Mouse (Mus musculus): ENCODE data around the gene Gjb3. TPM values are rescaled to one million over a fixed set of nuclear protein-coding genes. Genes with fewer than 3 reads are reported as not detected.

Gjb3 gene
- polyA plus RNA-seq, 1 experiment = 0.61 TPM

DNA sequence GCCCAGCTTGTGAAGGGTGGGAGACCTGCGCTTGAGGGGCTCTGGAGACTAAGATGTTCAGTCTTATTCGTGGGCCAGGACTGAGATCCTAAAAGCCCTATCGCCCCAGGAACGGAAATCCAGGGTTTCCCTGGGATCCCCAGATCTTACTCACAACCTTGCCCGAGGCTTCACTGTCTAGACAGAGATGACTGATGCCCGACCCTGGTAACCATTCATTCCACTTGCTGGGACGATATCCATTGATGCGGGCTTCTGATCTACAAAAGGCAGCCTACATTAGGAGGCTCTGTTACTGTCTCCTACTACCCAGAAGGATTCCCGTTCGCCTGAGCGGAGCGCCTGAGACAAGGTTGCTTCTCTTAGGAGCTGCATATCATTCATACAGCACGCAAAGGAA, 527 bp upstream of the Gjb3 start:
- no peak overlapping the region for H3K4me2 ChIP-seq (ENCODE audit: low read depth)
- H3K27me3 ChIP-seq (ENCODE audit: control insufficient read depth, insufficient read depth, insufficient read length) = no peaks in the 10 kb centered on the region

GRCm38 (mm10) chr4:127329751-127330150, 893 bp downstream of the Gjb3 start:
- Histone ChIP-seq H3K36me3 (ENCODE audit: control insufficient read depth, insufficient read depth) (no peaks in the 10 kb centered on the region), H3K79me2 (ENCODE audit: control insufficient read depth, insufficient read depth) (no peaks in the 10 kb centered on the region), H3K4me2 (ENCODE audit: low read depth) (no peak overlapping the region), H3ac (ENCODE audit: control insufficient read depth, insufficient read length) (no peak overlapping the region), H3K4me3 (no peak overlapping the region), H3K27me3 (ENCODE audit: control insufficient read depth, insufficient read depth, insufficient read length) (no peaks in the 10 kb centered on the region)
- TF ChIP-seq MYOG (IDR thresholded peaks at IDR 0.05; ENCODE audit: control insufficient read depth in 1 of 3, insufficient read depth in 1 of 3, insufficient read length in 2 of 3, low read depth in 2 of 3) = no peak
- TF ChIP-seq MAX (IDR thresholded peaks at IDR 0.05; ENCODE audit: low read depth) = no peak
- no peak for TF ChIP-seq E2F4 (IDR thresholded peaks at IDR 0.05; ENCODE audit: insufficient read depth)
- TF ChIP-seq CEBPB (IDR thresholded peaks at IDR 0.05; ENCODE audit: insufficient read depth, poor library complexity, severe bottlenecking) = no peak
- TF ChIP-seq POLR2A (IDR thresholded peaks at IDR 0.05; ENCODE audit: insufficient read length, low read depth) = no peak
- no peak for TF ChIP-seq POLR2AphosphoS2 (IDR thresholded peaks at IDR 0.05; ENCODE audit: insufficient read length, low read depth)
- no peak for TF ChIP-seq TCF12 (IDR thresholded peaks at IDR 0.05; ENCODE audit: insufficient read depth, poor library complexity, severe bottlenecking)
- no peak for TF ChIP-seq MYOD1 (IDR thresholded peaks at IDR 0.05; ENCODE audit: control insufficient read depth in 1 of 3, insufficient read length in 2 of 3, low read depth in 2 of 3)
- TF ChIP-seq SRF (IDR thresholded peaks at IDR 0.05; ENCODE audit: control insufficient read depth, insufficient read length, low read depth) = no peak
- TF ChIP-seq REST (IDR thresholded peaks at IDR 0.05; ENCODE audit: insufficient read depth, insufficient read length) = no peak
- no peak for TF ChIP-seq USF1 (IDR thresholded peaks at IDR 0.05; ENCODE audit: low read depth)
- TF ChIP-seq TCF3 (IDR thresholded peaks at IDR 0.05; ENCODE audit: insufficient read length, low read depth) = no peak

More for the DNA sequence above, 527 bp upstream of the Gjb3 start:
- no peak for TF ChIP-seq POLR2A (IDR thresholded peaks at IDR 0.05; ENCODE audit: insufficient read length, low read depth)
- no peak for TF ChIP-seq USF1 (IDR thresholded peaks at IDR 0.05; ENCODE audit: low read depth)
- no peak for TF ChIP-seq SRF (IDR thresholded peaks at IDR 0.05; ENCODE audit: control insufficient read depth, insufficient read length, low read depth)
- TF ChIP-seq TCF12 (IDR thresholded peaks at IDR 0.05; ENCODE audit: insufficient read depth, poor library complexity, severe bottlenecking) = no peak
- no peak for TF ChIP-seq MYOG (IDR thresholded peaks at IDR 0.05; ENCODE audit: control insufficient read depth in 1 of 3, insufficient read depth in 1 of 3, insufficient read length in 2 of 3, low read depth in 2 of 3)
- no peak for TF ChIP-seq REST (IDR thresholded peaks at IDR 0.05; ENCODE audit: insufficient read depth, insufficient read length)
- no peak for TF ChIP-seq MAX (IDR thresholded peaks at IDR 0.05; ENCODE audit: low read depth)
- no peak for TF ChIP-seq POLR2AphosphoS2 (IDR thresholded peaks at IDR 0.05; ENCODE audit: insufficient read length, low read depth)
- TF ChIP-seq TCF3 (IDR thresholded peaks at IDR 0.05; ENCODE audit: insufficient read length, low read depth) = no peak
- TF ChIP-seq E2F4 (IDR thresholded peaks at IDR 0.05; ENCODE audit: insufficient read depth) = no peak
- no peak for TF ChIP-seq CEBPB (IDR thresholded peaks at IDR 0.05; ENCODE audit: insufficient read depth, poor library complexity, severe bottlenecking)
- TF ChIP-seq MYOD1 (IDR thresholded peaks at IDR 0.05; ENCODE audit: control insufficient read depth in 1 of 3, insufficient read length in 2 of 3, low read depth in 2 of 3) = no peak
- Histone ChIP-seq H3K36me3 (ENCODE audit: control insufficient read depth, insufficient read depth) (no peaks in the 10 kb centered on the region), H3ac (ENCODE audit: control insufficient read depth, insufficient read length) (no peak overlapping the region), H3K79me2 (ENCODE audit: control insufficient read depth, insufficient read depth) (no peaks in the 10 kb centered on the region), H3K4me3 (no peak overlapping the region)

DNA sequence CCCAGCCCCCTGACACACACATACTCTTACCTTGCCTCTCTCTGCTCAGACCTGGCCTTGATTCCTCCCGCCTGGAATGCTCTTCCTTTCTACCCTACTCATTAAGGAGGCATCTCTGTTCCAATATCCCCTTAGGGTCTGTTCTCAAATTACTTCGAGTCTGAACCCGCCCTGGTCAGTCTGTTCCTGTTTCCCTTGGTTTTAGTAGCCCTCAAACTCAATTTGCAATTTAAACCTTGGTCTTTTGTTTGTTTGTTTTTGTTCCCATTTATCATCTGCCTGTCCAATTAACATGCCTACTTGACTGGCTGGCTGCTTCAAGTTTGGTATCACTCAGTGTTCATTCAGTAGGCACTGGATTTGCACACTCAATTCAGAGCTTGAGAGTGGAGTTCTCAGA, 1.6 kb downstream of the Gjb3 start:
- Histone ChIP-seq H3K79me2 (ENCODE audit: control insufficient read depth, insufficient read depth) (no peaks in the 10 kb centered on the region), H3K4me3 (no peak overlapping the region), H3K36me3 (ENCODE audit: control insufficient read depth, insufficient read depth) (no peaks in the 10 kb centered on the region), H3K27me3 (ENCODE audit: control insufficient read depth, insufficient read depth, insufficient read length) (no peaks in the 10 kb centered on the region), H3K4me2 (ENCODE audit: low read depth) (no peak overlapping the region), H3ac (ENCODE audit: control insufficient read depth, insufficient read length) (no peak overlapping the region)
- TF ChIP-seq E2F4 (IDR thresholded peaks at IDR 0.05; ENCODE audit: insufficient read depth) (no peak), REST (IDR thresholded peaks at IDR 0.05; ENCODE audit: insufficient read depth, insufficient read length) (no peak), TCF12 (IDR thresholded peaks at IDR 0.05; ENCODE audit: insufficient read depth, poor library complexity, severe bottlenecking) (no peak), TCF3 (IDR thresholded peaks at IDR 0.05; ENCODE audit: insufficient read length, low read depth) (no peak), SRF (IDR thresholded peaks at IDR 0.05; ENCODE audit: control insufficient read depth, insufficient read length, low read depth) (no peak), POLR2A (IDR thresholded peaks at IDR 0.05; ENCODE audit: insufficient read length, low read depth) (no peak), MAX (IDR thresholded peaks at IDR 0.05; ENCODE audit: low read depth) (no peak), MYOG (IDR thresholded peaks at IDR 0.05; ENCODE audit: control insufficient read depth in 1 of 3, insufficient read depth in 1 of 3, insufficient read length in 2 of 3, low read depth in 2 of 3) (no peak), POLR2AphosphoS2 (IDR thresholded peaks at IDR 0.05; ENCODE audit: insufficient read length, low read depth) (no peak), CEBPB (IDR thresholded peaks at IDR 0.05; ENCODE audit: insufficient read depth, poor library complexity, severe bottlenecking) (no peak), MYOD1 (IDR thresholded peaks at IDR 0.05; ENCODE audit: control insufficient read depth in 1 of 3, insufficient read length in 2 of 3, low read depth in 2 of 3) (no peak)

DNA sequence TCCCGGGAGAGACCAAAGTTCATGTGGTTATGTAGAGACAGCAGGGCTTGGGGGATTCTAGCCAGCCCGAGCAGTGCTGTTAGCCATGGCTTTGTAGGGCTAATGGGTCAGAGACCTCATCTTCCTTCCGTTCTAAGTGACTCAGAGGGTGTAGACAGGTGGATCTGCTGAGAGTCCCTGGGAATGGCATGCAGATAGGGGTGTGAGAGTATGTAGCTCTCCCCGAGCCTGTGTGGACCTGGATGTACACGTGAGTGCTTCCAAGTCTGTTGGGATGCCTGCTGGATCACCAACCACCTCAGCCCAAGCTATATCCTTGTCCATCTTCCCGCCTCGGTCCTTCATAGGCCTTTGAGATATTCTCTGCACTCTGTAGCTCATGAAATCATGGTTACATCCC, 2.3 kb downstream of the Gjb3 start:
- Histone ChIP-seq H3K4me2 (ENCODE audit: low read depth) (no peak overlapping the region), H3K79me2 (ENCODE audit: control insufficient read depth, insufficient read depth) (no peaks in the 10 kb centered on the region), H3K4me3 (no peak overlapping the region), H3K27me3 (ENCODE audit: control insufficient read depth, insufficient read depth, insufficient read length) (no peaks in the 10 kb centered on the region), H3ac (ENCODE audit: control insufficient read depth, insufficient read length) (no peak overlapping the region), H3K36me3 (ENCODE audit: control insufficient read depth, insufficient read depth) (no peaks in the 10 kb centered on the region)
- TF ChIP-seq SRF (IDR thresholded peaks at IDR 0.05; ENCODE audit: control insufficient read depth, insufficient read length, low read depth) (no peak), MAX (IDR thresholded peaks at IDR 0.05; ENCODE audit: low read depth) (no peak), MYOD1 (IDR thresholded peaks at IDR 0.05; ENCODE audit: control insufficient read depth in 1 of 3, insufficient read length in 2 of 3, low read depth in 2 of 3) (no peak), TCF12 (IDR thresholded peaks at IDR 0.05; ENCODE audit: insufficient read depth, poor library complexity, severe bottlenecking) (no peak), MYOG (IDR thresholded peaks at IDR 0.05; ENCODE audit: control insufficient read depth in 1 of 3, insufficient read depth in 1 of 3, insufficient read length in 2 of 3, low read depth in 2 of 3) (no peak), REST (IDR thresholded peaks at IDR 0.05; ENCODE audit: insufficient read depth, insufficient read length) (no peak), USF1 (IDR thresholded peaks at IDR 0.05; ENCODE audit: low read depth) (no peak), CEBPB (IDR thresholded peaks at IDR 0.05; ENCODE audit: insufficient read depth, poor library complexity, severe bottlenecking) (no peak)
